Mouse (Mus musculus) spleen, adult 12 weeks (tissue): ENCODE results near the gene Zbtb24.

Experiments
- DNase-seq: peaks from one replicate; pipeline ENCODE4 v3.0.0; 2022; ENCODE audit warnings: low spot score

Zbtb24 gene

DNA sequence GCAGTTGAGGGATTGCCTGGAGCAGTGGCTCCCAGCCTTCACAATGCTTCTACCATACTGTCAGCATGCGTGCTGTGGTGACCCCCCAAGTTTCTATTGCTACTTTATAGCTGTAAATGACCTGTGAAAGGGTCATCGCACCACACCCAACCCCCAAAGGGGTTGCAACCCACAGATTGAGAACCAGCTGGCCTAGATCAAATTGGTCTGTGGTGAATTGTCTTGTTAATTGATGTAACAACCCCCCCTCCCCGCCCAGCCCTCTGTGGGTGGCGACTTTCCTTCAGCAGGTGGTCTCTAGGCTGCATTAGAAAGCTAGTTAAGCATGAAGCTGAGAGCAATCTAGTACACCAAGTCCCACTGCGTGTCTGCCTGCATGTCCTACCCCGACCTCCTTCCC lies 17.1 kb downstream of the Zbtb24 start:
- DNase-seq = no peak

DNA sequence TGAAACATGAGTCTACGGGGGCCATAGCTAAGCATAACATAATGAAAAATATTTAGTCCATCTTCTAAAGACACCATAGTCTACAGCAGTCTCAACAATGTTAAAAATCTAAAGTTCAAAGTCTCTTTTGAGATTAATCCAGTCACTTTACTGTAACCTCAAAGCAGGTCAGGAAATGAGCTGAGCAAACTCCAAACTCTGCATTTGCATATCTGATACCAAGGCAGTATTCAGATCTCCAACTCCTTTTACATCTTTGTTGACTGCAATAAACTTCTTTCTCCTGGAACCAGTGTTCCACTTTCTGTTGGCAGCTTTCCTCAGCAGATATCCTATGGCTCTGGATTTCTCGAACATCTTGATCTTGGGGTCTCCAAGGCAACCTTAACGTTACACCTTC lies 20.5 kb downstream of the Zbtb24 start:
- DNase-seq = no peak

DNA sequence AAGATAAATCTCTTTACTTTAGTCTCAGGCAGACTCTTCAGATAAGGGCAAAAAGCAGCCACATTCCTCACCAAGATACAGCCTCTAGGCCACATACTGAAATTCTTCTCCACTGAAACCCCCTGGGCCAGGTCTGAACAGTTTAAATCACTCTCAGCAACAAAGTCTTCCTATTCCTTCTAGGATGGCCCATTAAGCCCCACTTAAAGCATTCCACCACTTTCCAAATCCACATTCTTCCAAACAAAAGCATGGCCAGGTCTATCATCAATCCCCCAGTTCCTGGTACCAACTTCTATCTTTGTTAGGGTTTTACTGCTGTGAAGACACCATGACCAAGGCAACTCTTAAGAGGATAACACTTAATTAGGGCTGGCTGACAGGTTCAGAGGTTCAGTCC lies 22.4 kb downstream of the Zbtb24 start:
- DNase-seq = no peak

DNA sequence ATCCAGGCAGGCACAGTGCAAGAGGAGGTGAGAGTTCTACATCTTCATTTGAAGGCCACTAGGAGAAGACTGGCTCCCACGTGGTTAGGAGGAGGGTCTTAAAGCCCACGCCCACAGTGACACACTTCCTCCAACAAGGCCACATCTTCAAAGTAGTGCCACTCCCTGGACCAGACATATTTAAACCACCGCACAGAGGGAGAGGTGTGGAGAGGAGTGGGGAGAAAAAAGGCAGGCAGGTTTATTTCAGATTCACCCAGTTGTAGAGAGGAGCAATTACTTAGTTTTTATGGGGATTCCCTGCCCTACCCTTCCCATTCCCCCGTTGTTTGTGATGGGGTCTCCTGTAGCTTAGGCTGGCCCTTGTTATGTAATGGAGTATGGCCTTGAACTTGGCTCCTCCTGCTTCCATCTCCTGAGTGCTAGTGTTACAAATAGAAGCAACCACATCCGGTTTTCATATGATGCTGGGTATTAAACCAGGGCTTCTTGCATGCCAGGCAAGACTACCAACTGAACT lies 22.8 kb downstream of the Zbtb24 start:
- no peak for DNase-seq

DNA sequence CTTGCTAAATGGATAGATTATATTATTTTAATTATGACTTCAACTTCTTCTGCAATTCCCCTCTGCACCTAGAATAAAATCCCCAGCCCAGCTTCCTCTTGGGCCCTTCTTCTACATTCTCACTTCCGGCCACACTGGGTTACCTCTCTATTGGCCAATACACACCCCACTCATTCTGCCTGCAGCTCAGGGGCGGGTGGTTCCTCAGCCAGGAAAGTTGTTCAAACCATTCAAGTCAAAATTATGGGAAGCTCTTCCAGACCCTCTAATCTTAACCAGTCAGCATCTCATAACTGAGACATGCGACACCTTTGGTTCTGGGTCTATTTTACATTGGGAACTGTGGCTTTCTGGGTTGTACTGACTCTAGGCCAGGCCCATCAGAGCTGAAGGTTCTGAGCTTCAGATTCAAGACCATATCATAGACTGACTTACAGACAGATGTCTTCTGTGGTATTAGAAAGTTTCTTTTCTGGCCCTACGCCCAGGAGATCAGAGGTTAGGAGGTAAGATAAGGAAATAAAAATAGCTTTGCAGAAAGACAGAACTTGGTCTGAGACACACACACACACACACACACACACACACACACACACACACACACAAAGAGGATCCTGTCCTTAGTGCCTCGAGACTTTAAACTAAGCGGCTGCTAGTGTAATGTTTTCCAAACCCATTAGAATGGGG lies 23.7 kb downstream of the Zbtb24 start:
- no peak for DNase-seq

DNA sequence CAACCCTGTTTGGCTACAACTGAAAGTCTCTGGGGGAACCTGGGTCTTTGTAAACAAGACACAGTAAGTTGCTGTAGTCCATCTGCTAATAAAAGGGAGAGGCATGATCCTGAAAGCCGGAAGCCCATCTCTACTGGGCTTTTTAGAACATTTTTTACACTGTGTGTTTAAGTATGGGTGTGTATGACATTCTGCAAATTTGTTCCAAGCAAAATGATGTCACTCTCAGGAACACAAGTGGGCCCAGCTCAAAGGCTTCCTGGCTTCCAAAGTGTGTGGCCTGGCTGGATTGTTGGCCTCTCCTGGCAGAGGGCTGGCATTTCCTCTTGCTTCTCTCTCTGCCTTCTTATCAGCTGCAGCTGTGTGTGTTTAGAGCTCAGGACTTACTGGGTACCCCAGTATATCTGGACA lies 24.8 kb downstream of the Zbtb24 start:
- no peak for DNase-seq

DNA sequence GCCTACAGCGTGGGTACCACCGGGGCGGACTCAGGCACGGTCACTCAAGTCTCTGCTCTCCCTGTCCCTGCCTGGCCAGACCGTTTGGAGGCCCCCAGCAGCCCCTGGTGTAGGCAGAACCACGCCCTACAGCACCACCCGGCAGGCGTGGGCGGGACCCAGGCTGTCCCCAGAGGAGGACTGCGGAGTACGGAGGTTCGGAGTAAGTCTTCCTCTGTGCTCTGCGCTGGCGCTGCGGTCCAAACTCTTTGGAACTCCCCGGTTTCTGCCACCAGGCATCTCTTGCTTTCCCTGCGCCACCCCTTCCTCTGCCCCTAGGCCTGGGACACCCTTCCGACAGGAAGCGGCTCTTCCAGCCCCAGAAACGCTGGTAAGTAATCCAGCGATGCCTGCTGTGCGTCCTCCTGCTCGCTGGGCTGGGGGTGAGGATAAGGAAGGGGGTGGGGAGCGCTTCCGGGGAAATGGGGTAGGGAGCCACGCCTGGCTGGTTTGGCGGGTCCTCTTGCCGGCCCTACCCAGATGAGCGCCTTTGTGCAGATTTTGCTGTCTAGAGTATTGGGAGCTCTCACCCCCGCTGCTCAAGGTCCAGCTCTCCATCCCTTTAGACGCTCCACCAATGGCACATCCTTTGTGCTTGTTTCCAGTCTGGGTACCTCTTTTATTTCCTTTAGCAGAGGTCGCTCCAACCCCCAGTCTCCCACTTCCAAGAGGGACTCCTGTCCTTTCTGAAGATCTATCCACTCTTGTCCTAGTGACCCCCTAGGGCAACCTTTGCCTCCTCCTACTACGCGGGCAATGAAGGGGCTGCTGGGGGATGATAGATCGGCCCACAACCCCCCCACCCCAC lies 26.2 kb downstream of the Zbtb24 start, which contains the start of gene Mical1:
Gene Mical1, plus strand, starts transcription at position 144 of the 847 bp plus-strand sequence.
- no peak for DNase-seq

DNA sequence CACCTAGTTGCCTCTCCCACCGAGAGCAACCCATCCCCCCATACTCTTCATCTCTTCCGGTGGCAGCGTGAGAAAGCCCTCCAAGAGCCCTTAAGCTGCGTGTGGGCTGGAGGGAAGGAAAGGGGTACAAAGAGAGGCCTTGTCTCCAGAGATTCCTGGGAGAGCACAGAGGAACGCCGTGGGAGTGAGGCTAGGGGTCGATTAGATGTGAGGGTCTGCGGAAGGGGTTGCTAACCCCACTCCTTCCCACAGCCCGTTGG lies 26.8 kb downstream of the Zbtb24 start:
- DNase-seq = no peak

DNA sequence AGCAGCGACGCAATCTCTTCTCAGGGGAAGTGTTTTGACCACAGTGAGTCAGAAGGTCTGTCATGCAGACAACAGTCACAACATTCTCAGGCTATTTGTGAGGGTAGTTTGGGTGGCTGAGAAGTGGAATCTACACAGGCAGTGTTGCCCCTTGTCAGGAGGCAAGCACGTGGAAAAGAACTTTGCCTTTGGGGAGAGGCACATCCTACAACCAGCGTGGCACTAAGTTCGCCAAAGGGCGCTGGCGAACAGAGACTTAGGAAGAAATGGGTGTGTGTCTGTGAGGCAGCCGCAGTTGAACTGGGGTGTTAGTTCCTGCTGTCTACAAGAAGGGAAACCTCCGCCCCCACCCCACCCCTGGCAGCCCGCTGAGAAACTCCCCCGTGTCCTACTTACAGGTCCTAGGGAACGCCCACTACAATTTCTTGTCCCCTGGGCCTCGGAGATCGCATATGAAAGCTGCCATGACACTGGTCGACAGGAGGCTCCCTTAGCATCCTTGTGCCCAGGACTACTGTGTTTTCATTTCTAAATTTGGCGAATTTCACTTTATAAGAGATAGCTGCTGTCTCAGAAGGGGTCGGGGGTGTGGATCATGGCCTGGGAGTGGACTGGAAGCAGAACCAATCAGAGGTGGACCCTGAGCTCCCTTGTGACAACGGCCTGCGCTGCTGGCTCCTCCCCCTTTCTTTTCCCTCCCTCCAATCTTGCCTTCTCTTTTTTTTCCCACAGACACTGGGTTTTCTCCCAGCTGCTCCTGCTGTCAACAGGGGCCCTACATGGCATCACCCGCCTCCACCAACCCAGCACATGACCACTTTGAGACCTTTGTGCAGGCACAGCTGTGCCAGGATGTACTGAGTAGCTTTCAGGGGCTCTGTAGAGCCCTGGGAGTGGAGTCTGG lies 27.3 kb downstream of the Zbtb24 start:
- no peak for DNase-seq

DNA sequence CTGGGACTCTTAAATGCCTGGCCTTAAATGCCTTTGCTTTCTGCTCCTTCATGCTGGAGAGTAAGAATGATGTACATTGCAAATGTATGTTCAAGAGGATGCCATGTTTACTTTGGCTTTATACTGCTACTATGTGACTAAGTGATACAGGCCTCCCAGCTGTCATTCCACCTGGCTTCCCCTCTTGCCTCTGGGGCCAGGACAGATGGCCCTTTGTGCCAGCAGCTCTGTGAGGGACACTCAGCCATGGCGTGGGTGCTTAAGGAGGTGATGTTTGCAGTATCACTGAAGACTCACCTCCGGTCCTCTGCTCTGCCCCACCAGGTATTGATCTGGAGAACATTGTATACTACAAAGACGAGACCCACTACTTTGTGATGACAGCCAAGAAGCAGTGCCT lies 29.8 kb downstream of the Zbtb24 start:
- DNase-seq = no peak

DNA sequence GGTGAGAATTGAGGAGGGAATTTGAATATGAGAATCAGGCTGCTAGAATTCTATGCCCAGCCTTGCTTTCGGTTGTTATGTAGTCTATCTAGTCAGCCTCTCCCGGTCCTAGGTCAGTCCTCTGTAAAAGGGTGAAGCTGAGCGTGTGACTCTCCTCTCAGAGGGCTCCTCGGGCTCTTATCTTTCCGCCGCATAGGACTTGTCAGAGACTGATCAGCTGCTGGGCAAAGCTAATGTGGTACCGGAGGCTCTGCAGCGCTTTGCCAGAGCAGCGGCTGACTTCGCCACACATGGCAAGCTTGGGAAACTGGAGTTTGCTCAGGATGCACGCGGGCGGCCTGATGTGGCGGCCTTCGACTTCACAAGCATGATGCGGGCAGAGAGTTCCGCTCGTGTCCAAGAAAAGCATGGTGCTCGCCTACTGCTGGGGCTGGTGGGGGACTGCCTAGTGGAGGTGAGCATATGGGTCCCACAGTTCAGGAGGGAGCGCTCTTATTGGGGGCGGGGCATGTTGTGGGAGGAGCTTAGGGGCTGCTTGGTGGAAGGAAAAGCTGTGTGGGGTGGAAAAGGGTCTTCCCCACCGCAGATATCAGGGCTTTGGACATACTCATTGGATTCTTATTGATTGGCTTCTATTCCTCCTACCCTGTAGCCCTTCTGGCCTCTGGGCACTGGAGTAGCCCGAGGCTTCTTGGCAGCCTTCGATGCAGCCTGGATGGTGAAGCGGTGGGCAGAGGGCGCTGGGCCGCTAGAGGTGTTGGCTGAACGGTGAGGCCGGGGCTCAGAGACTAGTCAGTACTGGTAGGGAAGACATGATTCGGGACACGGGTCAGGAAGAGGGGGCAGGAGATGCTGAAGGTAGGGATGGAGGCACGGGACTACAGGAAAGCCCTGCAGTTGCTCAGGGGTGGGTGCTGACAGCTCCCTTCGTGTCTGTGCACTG lies 31.0 kb downstream of the Zbtb24 start:
- no peak for DNase-seq

DNA sequence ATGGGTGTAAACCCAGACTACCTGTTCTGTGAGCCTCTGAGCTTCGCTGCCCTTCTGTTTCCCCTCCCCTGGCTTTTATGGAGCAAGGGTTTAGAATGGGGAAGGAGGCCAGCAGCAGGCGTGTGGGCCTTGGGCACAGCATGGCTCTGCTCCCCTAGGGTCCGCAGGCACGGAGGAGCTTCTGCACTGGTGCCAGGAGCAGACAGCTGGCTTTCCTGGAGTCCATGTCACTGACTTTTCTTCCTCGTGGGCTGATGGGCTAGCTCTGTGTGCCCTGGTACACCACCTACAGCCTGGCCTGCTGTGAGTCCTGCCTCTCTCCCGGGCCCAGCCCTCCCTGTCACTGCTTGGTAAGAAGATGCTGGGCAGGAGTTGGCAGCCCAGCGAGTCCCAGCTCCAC lies 32.3 kb downstream of the Zbtb24 start:
- DNase-seq = no peak

DNA sequence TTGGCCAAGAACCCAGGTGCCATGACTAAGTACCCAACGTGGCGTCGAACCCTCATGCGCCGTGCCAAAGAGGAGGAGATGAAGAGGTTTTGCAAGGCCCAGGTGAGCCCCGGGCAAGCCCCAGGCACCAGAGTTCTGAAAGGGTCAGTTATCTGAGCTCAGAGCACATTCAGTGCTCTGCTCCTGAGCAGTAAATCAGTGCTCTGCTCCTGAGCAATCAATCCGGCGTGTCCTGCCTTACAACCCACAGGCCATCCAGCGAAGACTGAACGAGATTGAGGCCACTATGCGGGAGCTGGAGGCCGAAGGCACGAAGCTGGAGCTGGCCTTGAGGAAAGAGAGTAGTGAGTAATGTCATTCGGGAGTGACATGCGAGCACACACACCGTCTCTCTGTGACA lies 35.6 kb downstream of the Zbtb24 start:
- DNase-seq = no peak

DNA sequence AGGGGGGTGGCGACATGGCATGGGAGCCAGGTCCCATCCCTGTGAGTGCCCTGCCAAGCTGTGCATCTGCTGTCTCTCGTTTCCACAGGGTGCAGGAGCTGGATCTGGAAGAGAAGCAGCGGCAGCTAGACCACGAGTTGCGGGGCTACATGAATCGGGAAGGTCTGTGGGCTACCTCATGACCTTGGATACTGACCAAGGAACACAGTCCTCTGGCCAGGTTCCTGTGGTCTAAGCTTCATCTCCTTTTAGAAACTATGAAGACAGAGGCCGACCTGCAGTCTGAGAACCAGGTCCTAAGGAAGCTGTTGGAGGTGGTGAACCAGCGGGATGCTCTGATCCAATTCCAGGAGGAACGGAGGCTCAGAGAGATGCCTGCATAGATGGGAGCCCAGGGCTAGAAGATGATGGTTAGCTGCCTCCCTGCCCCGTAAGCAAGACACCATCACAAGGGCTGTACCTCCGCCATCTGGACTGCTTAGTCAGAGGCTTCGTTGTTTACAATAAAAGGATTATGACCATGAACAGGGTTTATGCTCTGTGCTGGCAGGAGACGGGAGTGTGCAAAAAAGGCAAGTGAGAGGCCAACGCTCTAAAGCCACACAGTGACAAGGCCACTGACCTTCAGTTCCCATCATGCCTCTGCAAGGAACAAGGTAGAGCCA lies 36.5 kb downstream of the Zbtb24 start:
- DNase-seq = no peak

DNA sequence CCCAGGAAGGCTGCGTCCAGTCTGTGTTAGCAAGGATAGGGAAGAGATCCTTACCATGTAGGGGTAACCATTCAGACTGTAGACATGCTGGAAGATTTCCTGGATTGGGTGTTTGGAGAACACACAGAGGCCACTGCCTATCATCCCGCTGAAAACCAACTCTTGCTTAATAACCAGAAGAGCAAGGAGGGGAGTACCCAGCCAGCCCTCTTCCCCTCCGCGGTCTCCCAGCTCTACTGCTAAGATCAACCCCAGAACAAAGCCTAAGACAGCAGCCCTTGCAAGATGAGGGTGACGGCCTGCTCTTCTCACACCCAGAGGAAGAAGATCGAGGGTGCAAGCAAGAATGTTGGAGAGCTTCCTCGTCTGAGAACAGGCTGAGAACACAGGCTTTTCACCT lies 38.7 kb downstream of the Zbtb24 start:
- no peak for DNase-seq

DNA sequence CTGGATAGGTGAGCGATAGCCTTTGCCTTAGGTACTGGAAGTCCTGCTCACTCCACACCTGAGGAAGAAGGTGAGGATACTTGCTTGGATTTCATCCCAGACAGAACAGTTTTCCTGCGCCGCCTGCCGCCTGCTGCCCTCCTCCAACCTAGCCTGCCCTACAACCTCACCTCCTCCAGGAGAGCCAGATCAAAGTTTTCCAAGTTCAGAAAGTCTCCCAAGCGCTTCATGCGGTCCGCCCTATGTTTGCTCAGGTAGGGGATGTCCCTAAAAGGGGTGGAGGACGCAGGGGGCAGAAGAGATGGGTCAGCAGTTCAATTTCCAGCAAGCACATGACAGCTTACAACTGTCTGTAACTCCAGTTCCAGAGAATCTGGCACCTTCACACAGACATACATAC lies 39.1 kb downstream of the Zbtb24 start:
- DNase-seq = no peak

DNA sequence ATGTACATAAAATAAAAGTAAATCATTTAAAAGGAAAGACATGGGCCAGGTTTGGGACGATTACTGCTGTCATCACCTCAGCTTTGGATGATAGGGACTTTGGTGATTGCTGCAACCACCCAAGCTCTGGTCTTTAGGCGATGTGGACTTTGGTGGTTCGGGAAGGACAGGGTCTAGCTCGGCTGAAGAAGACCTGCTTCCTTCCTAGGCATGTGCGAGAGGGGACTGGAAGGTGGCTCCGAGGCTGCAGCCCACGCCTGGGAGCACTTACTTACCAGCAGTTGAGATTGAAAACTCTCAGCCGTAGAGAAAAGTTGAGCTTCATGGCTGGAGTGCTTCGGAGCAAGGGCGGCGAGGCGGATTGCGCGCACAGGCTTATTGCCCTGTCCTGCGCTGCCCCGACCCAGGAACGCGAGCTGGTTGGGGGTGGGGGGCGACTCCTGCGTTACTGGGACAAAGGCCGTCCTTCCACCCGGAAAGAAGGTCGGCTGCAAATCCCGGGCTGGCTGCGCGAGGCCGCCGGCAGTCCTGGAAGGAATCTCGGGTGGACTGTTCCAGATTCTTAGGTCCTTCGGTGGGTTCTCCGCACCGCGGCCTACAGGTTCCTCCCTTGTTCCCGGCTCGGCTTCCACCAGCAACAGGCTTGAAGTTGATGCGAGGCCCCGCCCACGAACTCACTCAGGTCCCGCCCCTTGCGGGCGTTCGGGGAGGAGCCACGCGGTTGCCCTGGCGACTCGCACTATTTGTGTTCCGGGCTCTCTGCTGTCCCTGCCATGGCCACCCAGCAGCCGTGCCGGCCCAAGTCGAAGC lies 39.7 kb downstream of the Zbtb24 start, which contains the start of the genes Smpd2 and Ppil6:
Gene Smpd2, minus strand, starts transcription at position 662 of the 810 bp plus-strand sequence.
Gene Ppil6, plus strand, starts transcription at position 732 of the 810 bp plus-strand sequence.
- peak; percentile 84 for DNase-seq

DNA sequence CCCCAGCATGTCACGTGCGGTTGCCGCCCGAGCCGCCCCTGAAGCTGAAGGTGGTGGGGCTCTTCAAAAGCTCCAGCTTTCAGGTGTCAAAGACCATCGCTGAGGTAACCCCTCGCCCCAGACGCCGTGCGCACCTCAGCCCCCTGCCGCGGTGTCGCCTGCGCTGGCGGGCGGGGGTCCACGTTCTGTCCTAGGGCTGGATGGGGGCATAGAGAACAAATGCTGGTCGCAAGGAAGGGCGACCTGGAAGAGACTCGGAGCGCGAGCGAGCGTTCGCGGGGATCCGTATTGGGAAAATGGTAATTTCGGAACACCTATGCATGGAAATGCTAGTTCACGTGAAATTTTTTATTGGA lies 40.3 kb downstream of the Zbtb24 start:
- no peak for DNase-seq

DNA sequence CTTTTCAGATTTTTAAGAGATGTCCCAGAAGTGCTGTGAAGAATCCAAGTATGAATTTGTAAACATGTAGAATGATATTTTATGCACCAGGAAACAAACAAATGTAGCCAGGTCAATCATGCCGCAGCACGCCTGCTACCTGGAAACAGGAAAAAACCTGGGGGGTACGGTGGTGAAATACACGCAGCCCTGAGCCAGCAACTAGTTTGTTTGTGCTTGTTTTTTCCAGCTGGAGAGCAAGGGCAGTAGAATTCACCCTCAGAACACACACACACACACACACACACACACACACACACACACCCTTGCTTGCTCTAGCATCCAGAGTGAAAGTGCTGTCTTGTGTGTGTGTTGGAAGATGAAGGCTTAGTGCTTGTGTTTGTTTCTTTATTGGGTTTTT lies 40.9 kb downstream of the Zbtb24 start:
- DNase-seq = no peak

DNA sequence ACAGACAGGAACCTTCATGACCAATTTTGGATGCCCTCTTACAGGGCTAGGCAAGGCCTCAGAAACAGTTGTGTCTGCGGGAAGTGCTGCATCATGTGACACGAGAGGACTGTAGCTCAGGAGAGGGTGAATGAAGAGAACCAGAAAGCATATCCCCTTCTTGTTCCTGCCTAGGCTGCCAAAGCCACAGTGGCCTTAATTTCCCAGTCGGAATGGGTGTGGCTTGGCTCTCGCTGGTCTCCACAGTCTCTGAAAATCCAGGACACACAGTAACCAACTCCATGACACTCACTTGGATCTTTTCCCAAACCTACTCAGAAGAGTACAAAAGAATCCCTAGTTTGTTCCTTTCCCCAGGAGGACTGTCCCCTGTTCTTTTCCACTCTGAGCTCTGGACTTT lies 50.8 kb downstream of the Zbtb24 start:
- no peak for DNase-seq
